Mouse (Mus musculus): ENCODE data around the gene Gm49510. TPM values are rescaled to one million over a fixed set of nuclear protein-coding genes. Genes with fewer than 3 reads are reported as not detected.

Gm49510 gene
- total and polyA plus RNA-seq, 3 experiments: 0.12 to 0.25 TPM; not detected in 1

GRCm38 (mm10) chr15:78876258-78876696 lies 23.2 kb upstream of the Gm49510 start:
- Histone ChIP-seq H3K36me3 (replicated peaks in 1 of 2; ENCODE audit: control insufficient read depth in 1 of 2, insufficient read depth in 1 of 2, low read length in 1 of 2) (peaks cover 9 to 23% of the 10 kb centered on the region in 2 experiments), H3K27ac (ENCODE audit: insufficient read depth, low read depth) (no peak overlapping the region), H3K79me2 (replicated peaks; ENCODE audit: control insufficient read depth, extremely low read depth, insufficient read depth, poor library complexity, severe bottlenecking) (0 out of 2 replicates have a peak, but pooled peaks cover 4% of the 10 kb centered on the region), H3K27me3 (replicated peaks) (peaks cover 29% of the 10 kb centered on the region), H3K9ac (ENCODE audit: insufficient read depth, low read depth) (peak overlapping the region; percentile 79), H3K4me1 (ENCODE audit: control insufficient read depth in 1 of 2, insufficient read depth in 2 of 2) (peaks cover 0 to 28% of the 10 kb centered on the region in 2 experiments; a peak in 2 of 4 replicates), H3K4me3 (replicated peaks in 1 of 3; ENCODE audit: low read depth in 2 of 3, low read length in 2 of 3, poor library complexity in 1 of 3) (peak overlapping the region; percentile 49 to 75 (median 68)), H3K9me3 (replicated peaks; ENCODE audit: low read length) (no peaks in the 10 kb centered on the region), H3K4me2 (ENCODE audit: insufficient read depth, low read depth, poor library complexity, severe bottlenecking) (peak overlapping the region; percentile 80)
- in situ Hi-C loops (cut with MboI; ENCODE audit: low pct_ligation_motif_present, low pct_unique_long_range_greater_than_20kb, low sequenced_read_pairs): no loop called here
- dilution Hi-C loops (cut with MboI; ENCODE audit: extremely low pct_ligation_motif_present, extremely low pct_unique_long_range_greater_than_20kb, low sequenced_read_pairs): no loop called here
- 0 out of 2 replicates have a peak, but pooled peaks have one; percentile 20 for TF ChIP-seq NELFE (IDR thresholded peaks at IDR 0.05; ENCODE audit: low read depth, low read length)
- TF ChIP-seq IRF4 (IDR thresholded peaks at IDR 0.05; ENCODE audit: low read depth, low read length): peak; percentile 26; the same call in 1 of the 2 replicates
- TF ChIP-seq SMC3 (IDR thresholded peaks at IDR 0.05; ENCODE audit: low read depth, low read length): peak; percentile 41
- no peak for TF ChIP-seq BHLHE40 (IDR thresholded peaks at IDR 0.05; ENCODE audit: low read depth, low read length)
- TF ChIP-seq ELF1 (IDR thresholded peaks at IDR 0.05; ENCODE audit: low read depth, low read length): 0 out of 2 replicates have a peak, but pooled peaks have one; percentile 23
- TF ChIP-seq MEF2A (IDR thresholded peaks at IDR 0.05; ENCODE audit: borderline replicate concordance, low read depth, low read length): 0 out of 2 replicates have a peak, but pooled peaks have one; percentile 31
- TF ChIP-seq RCOR1 (conservative IDR thresholded peaks at IDR 0.05; ENCODE audit: low read depth, low read length): no peak
- TF ChIP-seq RAD21 (IDR thresholded peaks at IDR 0.05; ENCODE audit: low read depth, low read length): peak; percentile 26
- no peak for TF ChIP-seq POLR2A (IDR thresholded peaks at IDR 0.05; ENCODE audit: low read depth, low read length)
- TF ChIP-seq TCF12 (IDR thresholded peaks at IDR 0.05; ENCODE audit: low read depth, low read length): peak; percentile 29; the same call in 1 of the 2 replicates
- peak; percentile 48 to 69; a peak in 3 of 4 replicates for TF ChIP-seq CTCF (conservative IDR thresholded peaks at IDR 0.05 in 1 of 2, IDR thresholded peaks at IDR 0.05 in 1 of 2; ENCODE audit: low read depth in 2 of 2, low read length in 2 of 2)
- TF ChIP-seq EP300 (IDR thresholded peaks at IDR 0.05; ENCODE audit: low read length): peak; percentile 44; the same call in 1 of the 2 replicates
- peak; percentile 29 for TF ChIP-seq HCFC1 (IDR thresholded peaks at IDR 0.05; ENCODE audit: low read depth, low read length)
- 0 out of 2 replicates have a peak, but pooled peaks have one; percentile 28 for TF ChIP-seq CHD2 (IDR thresholded peaks at IDR 0.05; ENCODE audit: low read length)
- no peak for TF ChIP-seq MXI1 (IDR thresholded peaks at IDR 0.05; ENCODE audit: low read depth, low read length)
- TF ChIP-seq TBP (conservative IDR thresholded peaks at IDR 0.05; ENCODE audit: low read depth, low read length): no peak
- DNase-seq (ENCODE audit: extremely low read depth): peak; percentile 57

- in situ Hi-C loops (cut with MboI; ENCODE audit: low pct_ligation_motif_present, low pct_unique_long_range_greater_than_20kb, low sequenced_read_pairs) (no loop called here), dilution Hi-C loops (cut with MboI; ENCODE audit: extremely low pct_ligation_motif_present, extremely low pct_unique_long_range_greater_than_20kb, low sequenced_read_pairs) (no loop called here)
- peak within 1 kb of the TSS; percentile 90 for H3K9ac ChIP-seq (ENCODE audit: insufficient read depth, low read depth)
- H3K4me1 ChIP-seq (ENCODE audit: control insufficient read depth in 1 of 2, insufficient read depth in 2 of 2): peaks cover 0 to 28% of the 10 kb centered on the region in 2 experiments; a peak in 2 of 4 replicates
- H3K9me3 ChIP-seq (replicated peaks; ENCODE audit: low read length): no peaks in the 10 kb centered on the region
- 0 out of 2 replicates have a peak, but pooled peaks cover 4% of the 10 kb centered on the region for H3K79me2 ChIP-seq (replicated peaks; ENCODE audit: control insufficient read depth, extremely low read depth, insufficient read depth, poor library complexity, severe bottlenecking)
- peak within 1 kb of the TSS; percentile 80 for H3K4me2 ChIP-seq (ENCODE audit: insufficient read depth, low read depth, poor library complexity, severe bottlenecking)
- peaks cover 29% of the 10 kb centered on the region for H3K27me3 ChIP-seq (replicated peaks)
- H3K4me3 ChIP-seq (replicated peaks in 1 of 3; ENCODE audit: low read depth in 2 of 3, low read length in 2 of 3, poor library complexity in 1 of 3): peak within 1 kb of the TSS; percentile 49 to 75 (median 68)
- DNase-seq (ENCODE audit: extremely low read depth): peak; percentile 97
- peak within 1 kb of the TSS; percentile 78 for H3K27ac ChIP-seq (ENCODE audit: insufficient read depth, low read depth)
- peaks cover 18 to 32% of the 10 kb centered on the region in 2 experiments for H3K36me3 ChIP-seq (replicated peaks in 1 of 2; ENCODE audit: control insufficient read depth in 1 of 2, insufficient read depth in 1 of 2, low read length in 1 of 2)
- TF ChIP-seq ZKSCAN1 (IDR thresholded peaks at IDR 0.05; ENCODE audit: borderline replicate concordance, low read depth, low read length) (no peak), USF1 (IDR thresholded peaks at IDR 0.05; ENCODE audit: low read depth, low read length) (no peak), ETS1 (conservative IDR thresholded peaks at IDR 0.05; ENCODE audit: low read depth, low read length) (peak; percentile 62), ZC3H11A (IDR thresholded peaks at IDR 0.05; ENCODE audit: low read depth, low read length) (no peak), SIN3A (IDR thresholded peaks at IDR 0.05; ENCODE audit: low read length) (peak; percentile 90), POLR2AphosphoS2 (IDR thresholded peaks at IDR 0.05; ENCODE audit: low read depth, low read length) (no peak), ELF1 (IDR thresholded peaks at IDR 0.05; ENCODE audit: low read depth, low read length) (peak; percentile 92), NELFE (IDR thresholded peaks at IDR 0.05; ENCODE audit: low read depth, low read length) (peak; percentile 81), USF2 (conservative IDR thresholded peaks at IDR 0.05; ENCODE audit: low read depth, low read length) (no peak), ZNF384 (IDR thresholded peaks at IDR 0.05; ENCODE audit: low read depth, low read length) (no peak), MYC (IDR thresholded peaks at IDR 0.05; ENCODE audit: low read depth, low read length) (0 out of 2 replicates have a peak, but pooled peaks have one; percentile 41), CTCF (conservative IDR thresholded peaks at IDR 0.05 in 1 of 2, IDR thresholded peaks at IDR 0.05 in 1 of 2; ENCODE audit: low read depth in 2 of 2, low read length in 2 of 2) (peak in 1 of 2 experiments; percentile 20; a peak in 2 of 4 replicates), IRF4 (IDR thresholded peaks at IDR 0.05; ENCODE audit: low read depth, low read length) (peak; percentile 38; the same call in 1 of the 2 replicates), MAZ (IDR thresholded peaks at IDR 0.05; ENCODE audit: low read depth, low read length) (peak; percentile 69), MAFK (IDR thresholded peaks at IDR 0.05; ENCODE audit: insufficient replicate concordance, low read length) (no peak), TCF12 (IDR thresholded peaks at IDR 0.05; ENCODE audit: low read depth, low read length) (peak; percentile 44), ZMIZ1 (IDR thresholded peaks at IDR 0.05; ENCODE audit: low read depth, low read length) (peak; percentile 51), RAD21 (IDR thresholded peaks at IDR 0.05; ENCODE audit: low read depth, low read length) (no peak)
Measured at GRCm38 (mm10) chr15:78876991-78877809, 22.3 kb upstream of the Gm49510 start, which contains the start of gene Gga1. Gga1 (plus strand) TSS chr15:78877190.
